Mouse (Mus musculus) liver, embryonic 13.5 days (tissue): ENCODE results near the gene Rassf7. TPM values are rescaled to one million over a fixed set of nuclear protein-coding genes. Genes with fewer than 3 reads are reported as not detected.

ENCODE experiments used
- ATAC-seq: fragments of 200-750 bp; cut with Nextera tagmentation; 2 replicates; pipeline ENCODE4 v1.8.0; 2017; ENCODE audit warnings: low read depth, mild to moderate bottlenecking, moderate number of reproducible peaks, moderate library complexity
- DNase-seq: peaks from one replicate; pipeline ENCODE4 v3.0.0; 2022
- H3K27ac ChIP-seq: fragments of 300-500 bp; sonication (generic); 2 replicates; pipeline ENCODE4 v1.5.1; 2015; ENCODE audit warnings: moderate library complexity, mild to moderate bottlenecking, inconsistent platforms
- H3K27me3 ChIP-seq: fragments of 300-500 bp; sonication (generic); 2 replicates; pipeline ENCODE4 v1.6.1; 2015; ENCODE audit warnings: mild to moderate bottlenecking, inconsistent platforms
- H3K36me3 ChIP-seq: fragments of 300-500 bp; sonication (generic); 2 replicates; pipeline ENCODE4 v1.6.1; 2015; ENCODE audit warnings: mild to moderate bottlenecking, inconsistent platforms
- H3K4me1 ChIP-seq: fragments of 300-500 bp; sonication (generic); replicated peaks from 2 replicates; pipeline ENCODE4 v1.6.1; 2015; ENCODE audit warnings: inconsistent platforms
- H3K4me2 ChIP-seq: fragments of 300-500 bp; sonication (generic); 2 replicates; pipeline ENCODE4 v1.6.1; 2015; ENCODE audit warnings: inconsistent platforms, mild to moderate bottlenecking, moderate library complexity
- H3K4me3 ChIP-seq: fragments of 300-500 bp; sonication (generic); replicated peaks from 2 replicates; pipeline ENCODE4 v1.5.1; 2015; ENCODE audit warnings: mild to moderate bottlenecking, inconsistent platforms
- H3K9ac ChIP-seq: fragments of 300-500 bp; sonication (generic); 2 replicates; pipeline ENCODE4 v1.6.1; 2015; ENCODE audit warnings: mild to moderate bottlenecking, inconsistent platforms
- H3K9me3 ChIP-seq: fragments of 300-500 bp; sonication (generic); replicated peaks from 2 replicates; pipeline ENCODE4 v1.6.1; 2016; ENCODE audit warnings: inconsistent platforms
- WGBS: fragments of 180-500 bp; shearing (Covaris S2); methylation state at CpG from one replicate; pipeline ENCODE4 v1.1.7; 2015; ENCODE audit not compliant: insufficient replicate concordance; 5-methylcytosine and 5-hydroxymethylcytosine counted together
- microRNA counts: library from miRNA; unstranded; fragments of <30 nt; microRNA quantifications from one replicate; lab custom pipeline; 2016
- microRNA-seq: library from miRNA; unstranded; fragments of <30 nt; microRNA quantifications from one replicate; pipeline ENCODE4, GENCODE M21; 2016
- polyA plus RNA-seq: library from polyadenylated mRNA; unstranded; fragments of >200 nt; fragmentation: Nextera tagmentation; extraction: Ambion mirVana; gene quantifications from 2 replicates; pipeline ENCODE4 v1.2.1, GENCODE M21; 2015

Gene Rassf7
- polyA plus RNA-seq, 1 experiment from 2014 or later: 23.9 TPM

GRCm38 (mm10) chr7:141264761-141265410, 49.2 kb downstream of the Rassf7 start:
- H3K27ac ChIP-seq: peak overlapping the region; percentile 29; the same call in 1 of the 2 replicates
- peaks cover 47% of the 10 kb centered on the region for H3K36me3 ChIP-seq
- WGBS: 14% methylated on average over 12 of the region's 12 CpGs
- peaks cover 14% of the 10 kb centered on the region; the same call in 1 of the 2 replicates for H3K27me3 ChIP-seq
- peak overlapping the region; percentile 75 for H3K4me3 ChIP-seq
- H3K4me2 ChIP-seq: peak overlapping the region; percentile 88
- DNase-seq (peak; percentile 43), ATAC-seq (peak; percentile 37)
- peaks cover 39% of the 10 kb centered on the region for H3K4me1 ChIP-seq
- no peaks in the 10 kb centered on the region for H3K9me3 ChIP-seq
- peak overlapping the region; percentile 80 for H3K9ac ChIP-seq

- H3K4me1 ChIP-seq: peaks cover 39% of the 10 kb centered on the region
- DNase-seq (no peak), ATAC-seq (0 out of 2 replicates have a peak, but pooled peaks have one; percentile 7)
- H3K27me3 ChIP-seq: peaks cover 18% of the 10 kb centered on the region; the same call in 1 of the 2 replicates
- H3K9me3 ChIP-seq: no peaks in the 10 kb centered on the region
- peak overlapping the region; percentile 88 for H3K4me2 ChIP-seq
- peaks cover 42% of the 10 kb centered on the region for H3K36me3 ChIP-seq
- 35% methylated on average over 11 of the region's 11 CpGs for WGBS
- peak overlapping the region; percentile 80 for H3K9ac ChIP-seq
- peak overlapping the region; percentile 75 for H3K4me3 ChIP-seq
- H3K27ac ChIP-seq: peak overlapping the region; percentile 8; the same call in 1 of the 2 replicates
Observed at GRCm38 (mm10) chr7:141265411-141265738, 49.7 kb downstream of the Rassf7 start.

- Histone ChIP-seq H3K27ac (peak within 1 kb of the TSS; percentile 66), H3K9ac (peak within 1 kb of the TSS; percentile 80), H3K27me3 (peaks cover 18% of the 10 kb centered on the region; the same call in 1 of the 2 replicates), H3K4me2 (peak within 1 kb of the TSS; percentile 88), H3K4me3 (peak within 1 kb of the TSS; percentile 75), H3K4me1 (peaks cover 39% of the 10 kb centered on the region), H3K9me3 (no peaks in the 10 kb centered on the region), H3K36me3 (peaks cover 36% of the 10 kb centered on the region)
- ATAC-seq (peak; percentile 80), DNase-seq (peak; percentile 77)
- WGBS: 5% methylated on average over 25 of the region's 25 CpGs
Observed at GRCm38 (mm10) chr7:141265739-141266561, 50.3 kb downstream of the Rassf7 start, which contains the start of gene Irf7. Gene Irf7, minus strand, starts transcription at chr7:141266481.

MicroRNA genes within 50 kb of the gene (microRNA counts, 519-probe panel; counts per million panel counts)
- microRNA mmu-miR-210 (lab: Ali Mortazavi, UCI): 4,369 counts per million, percentile 39 among the panel's probes with 10 or more counts

Small RNAs within 50 kb of the gene (microRNA-seq; reads per million reads assigned to microRNA genes)
- 1,029 reads per million, percentile 76 among the genes with 10 or more reads in this experiment for gene Mir210

Other genes with a start within 250 kb of the Rassf7 start
- 22.3 and 24.0 TPM in 2 replicates for gene Ifitm1, start 248.6 kb upstream of the Rassf7 start, polyA plus RNA-seq
- 53.9 and 61.7 TPM in 2 replicates for gene Ifitm3, start 205.1 kb upstream of the Rassf7 start, polyA plus RNA-seq
- gene Ifitm6, start 197.9 kb upstream of the Rassf7 start, polyA plus RNA-seq: 2.7 and 2.9 TPM in 2 replicates
- not detected in 2 replicates for gene Gm17387, start 186.7 kb upstream of the Rassf7 start, polyA plus RNA-seq
- 0.75 and 0.81 TPM in 2 replicates for gene B4galnt4, start 154.8 kb upstream of the Rassf7 start, polyA plus RNA-seq
- gene Pkp3, start 137.6 kb upstream of the Rassf7 start, polyA plus RNA-seq: 0.70 and 0.71 TPM in 2 replicates
- gene Sigirr, start 115.3 kb upstream of the Rassf7 start, polyA plus RNA-seq: 16.5 and 16.9 TPM in 2 replicates
- gene Ano9, start 98.1 kb upstream of the Rassf7 start, polyA plus RNA-seq: 0.12 and 0.20 TPM in 2 replicates
- gene Ptdss2, start 93.5 kb upstream of the Rassf7 start, polyA plus RNA-seq: 138 and 147 TPM in 2 replicates
- 55.0 and 58.0 TPM in 2 replicates for gene Rnh1, start 43.0 kb upstream of the Rassf7 start, polyA plus RNA-seq
- gene Hras, start 21.9 kb upstream of the Rassf7 start, polyA plus RNA-seq: 91.5 and 104 TPM in 2 replicates
- gene Lrrc56, start 21.7 kb upstream of the Rassf7 start, polyA plus RNA-seq: 12.2 and 15.5 TPM in 2 replicates
- 0.59 and 0.71 TPM in 2 replicates for gene Lmntd2, start 1.8 kb upstream of the Rassf7 start, polyA plus RNA-seq
- 32.6 and 34.9 TPM in 2 replicates for gene Phrf1, start 12.9 kb downstream of the Rassf7 start, polyA plus RNA-seq
- gene Irf7, start 50.6 kb downstream of the Rassf7 start, polyA plus RNA-seq: 6.3 and 6.4 TPM in 2 replicates
- gene Cdhr5, start 60.9 kb downstream of the Rassf7 start, polyA plus RNA-seq: 0.10 and 0.32 TPM in 2 replicates
- gene Sct, start 63.3 kb downstream of the Rassf7 start, polyA plus RNA-seq: 0.22 TPM in 1 of 2 replicates, not detected in the other
- 0.03 TPM in 1 of 2 replicates, not detected in the other for gene Drd4, start 76.1 kb downstream of the Rassf7 start, polyA plus RNA-seq
- 16.3 and 17.1 TPM in 2 replicates for gene Deaf1, start 111.8 kb downstream of the Rassf7 start, polyA plus RNA-seq
- 18.2 and 19.6 TPM in 2 replicates for gene Tmem80, start 111.9 kb downstream of the Rassf7 start, polyA plus RNA-seq
- 5.1 and 6.6 TPM in 2 replicates for gene Eps8l2, start 123.0 kb downstream of the Rassf7 start, polyA plus RNA-seq
- gene Taldo1, start 176.3 kb downstream of the Rassf7 start, polyA plus RNA-seq: 518 and 542 TPM in 2 replicates
- 18.1 and 18.3 TPM in 2 replicates for gene Gatd1, start 198.3 kb downstream of the Rassf7 start, polyA plus RNA-seq
- 0.10 and 0.14 TPM in 2 replicates for gene Cend1, start 213.6 kb downstream of the Rassf7 start, polyA plus RNA-seq
- 16.6 and 20.4 TPM in 2 replicates for gene Slc25a22, start 222.0 kb downstream of the Rassf7 start, polyA plus RNA-seq
- gene Pidd1, start 228.2 kb downstream of the Rassf7 start, polyA plus RNA-seq: 10.9 and 11.4 TPM in 2 replicates
- 1,223 and 1,240 TPM in 2 replicates for gene Rplp2, start 231.5 kb downstream of the Rassf7 start, polyA plus RNA-seq
- 11.9 and 13.8 TPM in 2 replicates for gene Pnpla2, start 239.3 kb downstream of the Rassf7 start, polyA plus RNA-seq
- 3.6 and 4.0 TPM in 2 replicates for gene Cracr2b, start 245.2 kb downstream of the Rassf7 start, polyA plus RNA-seq